Mouse (Mus musculus): Measurements from ENCODE around the gene BC005624. TPM values are rescaled to one million over a fixed set of nuclear protein-coding genes. Genes with fewer than 3 reads are reported as not detected.

The BC005624 gene
- polyA plus RNA-seq, 1 experiment: 43.6 TPM

GRCm38 (mm10) chr2:31019011-31019410 is 37.0 kb upstream of the BC005624 start:
- H3K9ac ChIP-seq (ENCODE audit: low read depth, poor library complexity, severe bottlenecking): no peak overlapping the region
- no peaks in the 10 kb centered on the region for H3K4me1 ChIP-seq (ENCODE audit: control insufficient read depth, insufficient read depth, low read length)
- H3K27me3 ChIP-seq (ENCODE audit: control insufficient read depth, insufficient read depth, low read length, poor library complexity, severe bottlenecking): no peaks in the 10 kb centered on the region
- H3K36me3 ChIP-seq (ENCODE audit: control insufficient read depth, insufficient read depth, low read length, poor library complexity, severe bottlenecking): no peaks in the 10 kb centered on the region
- H3K9me3 ChIP-seq (replicated peaks; ENCODE audit: control insufficient read depth, insufficient read depth, low read length, poor library complexity, severe bottlenecking): no peaks in the 10 kb centered on the region
- no peak overlapping the region for H3K27ac ChIP-seq (ENCODE audit: insufficient read depth, low read length)
- H3K4me3 ChIP-seq (ENCODE audit: low read depth, low read length): no peak overlapping the region
- TF ChIP-seq CTCF (IDR thresholded peaks at IDR 0.05; ENCODE audit: low read depth, low read length) (no peak), POLR2A (IDR thresholded peaks at IDR 0.05; ENCODE audit: insufficient read depth, low read length) (no peak), EP300 (IDR thresholded peaks at IDR 0.05; ENCODE audit: insufficient read depth, low read depth, low read length) (no peak)

DNA sequence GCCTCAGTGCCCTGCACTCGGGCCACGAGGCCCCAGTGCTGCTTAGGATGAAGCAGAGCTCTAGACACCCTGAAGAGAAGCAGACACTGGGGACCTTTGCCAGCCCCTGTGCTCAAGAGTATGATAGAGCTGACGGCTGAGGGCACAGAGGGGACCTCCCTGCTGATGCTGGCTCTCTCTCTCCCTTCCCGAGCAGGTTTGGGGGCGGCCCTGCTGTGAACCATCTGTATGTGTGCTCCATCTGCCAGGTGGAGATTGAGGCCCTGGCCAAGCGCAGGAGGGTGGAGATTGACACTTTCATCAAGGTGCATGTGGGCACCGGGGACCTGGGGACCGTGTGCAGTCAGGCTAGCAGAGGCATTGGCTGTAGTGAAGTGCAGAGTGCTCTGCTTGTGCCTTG is 36.5 kb upstream of the BC005624 start:
- no peak for TF ChIP-seq POLR2A (IDR thresholded peaks at IDR 0.05; ENCODE audit: insufficient read depth, low read length)
- no peak for TF ChIP-seq EP300 (IDR thresholded peaks at IDR 0.05; ENCODE audit: insufficient read depth, low read depth, low read length)
- TF ChIP-seq CTCF (IDR thresholded peaks at IDR 0.05; ENCODE audit: low read depth, low read length): no peak
- Histone ChIP-seq H3K9me3 (replicated peaks; ENCODE audit: control insufficient read depth, insufficient read depth, low read length, poor library complexity, severe bottlenecking) (no peaks in the 10 kb centered on the region), H3K27ac (ENCODE audit: insufficient read depth, low read length) (no peak overlapping the region), H3K27me3 (ENCODE audit: control insufficient read depth, insufficient read depth, low read length, poor library complexity, severe bottlenecking) (no peaks in the 10 kb centered on the region), H3K4me1 (ENCODE audit: control insufficient read depth, insufficient read depth, low read length) (no peaks in the 10 kb centered on the region), H3K36me3 (ENCODE audit: control insufficient read depth, insufficient read depth, low read length, poor library complexity, severe bottlenecking) (no peaks in the 10 kb centered on the region), H3K9ac (ENCODE audit: low read depth, poor library complexity, severe bottlenecking) (no peak overlapping the region), H3K4me3 (ENCODE audit: low read depth, low read length) (no peak overlapping the region)

DNA sequence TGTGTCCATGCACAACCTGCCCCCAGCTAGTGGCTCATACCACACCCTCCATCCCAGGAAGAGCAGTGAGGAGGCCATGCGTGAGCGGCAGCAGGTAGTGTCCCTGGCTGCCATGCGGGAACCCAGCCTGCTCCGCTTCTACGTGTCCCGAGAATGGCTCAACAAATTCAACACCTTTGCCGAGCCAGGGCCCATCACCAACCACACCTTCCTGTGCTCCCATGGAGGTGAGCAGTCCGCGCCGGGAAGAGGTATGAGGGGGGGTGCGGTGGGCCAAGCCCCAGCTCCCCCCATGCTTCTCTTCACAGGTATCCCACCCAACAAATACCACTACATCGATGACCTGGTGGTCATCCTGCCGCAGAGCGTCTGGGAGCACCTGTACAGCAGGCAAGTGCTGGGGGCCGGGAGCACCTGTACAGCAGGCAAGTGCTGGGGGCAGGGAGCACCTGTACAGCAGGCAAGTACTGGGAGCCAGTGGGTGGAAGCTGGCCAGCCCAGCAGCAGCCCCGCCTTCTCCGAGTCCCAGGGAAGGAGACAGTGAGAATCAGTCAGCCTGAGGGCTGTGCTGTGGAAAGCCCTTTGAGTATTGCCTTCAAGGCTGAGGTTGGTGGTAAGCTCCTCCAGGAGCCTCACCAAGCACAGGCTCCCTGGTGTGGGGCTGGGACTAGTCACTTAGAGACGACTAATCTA is 35.8 kb upstream of the BC005624 start:
- H3K27me3 ChIP-seq (ENCODE audit: control insufficient read depth, insufficient read depth, low read length, poor library complexity, severe bottlenecking): no peaks in the 10 kb centered on the region
- TF ChIP-seq EP300 (IDR thresholded peaks at IDR 0.05; ENCODE audit: insufficient read depth, low read depth, low read length) (no peak), POLR2A (IDR thresholded peaks at IDR 0.05; ENCODE audit: insufficient read depth, low read length) (no peak), CTCF (IDR thresholded peaks at IDR 0.05; ENCODE audit: low read depth, low read length) (no peak)
- H3K9me3 ChIP-seq (replicated peaks; ENCODE audit: control insufficient read depth, insufficient read depth, low read length, poor library complexity, severe bottlenecking): no peaks in the 10 kb centered on the region
- H3K36me3 ChIP-seq (ENCODE audit: control insufficient read depth, insufficient read depth, low read length, poor library complexity, severe bottlenecking): no peaks in the 10 kb centered on the region
- no peak overlapping the region for H3K27ac ChIP-seq (ENCODE audit: insufficient read depth, low read length)
- H3K4me3 ChIP-seq (ENCODE audit: low read depth, low read length): no peak overlapping the region
- no peaks in the 10 kb centered on the region for H3K4me1 ChIP-seq (ENCODE audit: control insufficient read depth, insufficient read depth, low read length)
- no peak overlapping the region for H3K9ac ChIP-seq (ENCODE audit: low read depth, poor library complexity, severe bottlenecking)

DNA sequence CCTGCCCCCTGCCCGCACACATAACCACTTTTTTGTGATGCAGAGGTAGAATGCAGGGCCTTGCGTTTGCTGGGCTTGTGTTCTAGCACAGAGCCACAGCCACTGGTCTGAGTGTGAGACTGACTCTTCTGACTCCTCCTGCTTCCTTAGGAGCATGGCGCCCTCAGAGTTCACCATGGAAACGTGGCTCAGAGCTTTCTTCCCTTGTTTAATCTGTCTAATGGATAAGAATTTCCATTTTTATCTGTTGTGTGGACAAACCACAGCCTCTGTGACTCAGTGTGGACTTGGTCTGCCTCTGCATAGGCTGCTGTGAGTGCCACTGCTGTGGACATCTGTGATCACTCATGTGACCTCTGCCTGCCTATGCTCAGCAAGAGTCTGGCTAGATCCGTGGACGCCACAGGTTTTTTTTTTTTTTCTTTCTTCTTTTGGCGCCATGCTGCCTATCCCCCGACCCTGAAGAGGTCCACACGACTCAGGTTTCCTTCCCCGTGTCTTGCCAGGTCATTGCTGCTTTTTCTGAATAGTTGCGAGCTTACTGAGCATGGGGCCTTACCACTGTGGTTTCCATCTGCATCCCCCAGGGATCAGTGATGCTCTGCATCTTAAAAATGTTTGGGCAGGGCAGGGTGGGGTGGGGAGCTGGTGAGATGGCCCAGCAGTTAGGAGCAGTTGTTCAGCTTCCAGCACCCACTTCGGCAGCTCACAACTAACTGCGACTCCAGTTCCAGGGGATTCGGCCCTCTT is 31.5 kb upstream of the BC005624 start:
- no peak overlapping the region for H3K4me3 ChIP-seq (ENCODE audit: low read depth, low read length)
- no peaks in the 10 kb centered on the region for H3K9me3 ChIP-seq (replicated peaks; ENCODE audit: control insufficient read depth, insufficient read depth, low read length, poor library complexity, severe bottlenecking)
- no peaks in the 10 kb centered on the region for H3K27me3 ChIP-seq (ENCODE audit: control insufficient read depth, insufficient read depth, low read length, poor library complexity, severe bottlenecking)
- no peaks in the 10 kb centered on the region for H3K4me1 ChIP-seq (ENCODE audit: control insufficient read depth, insufficient read depth, low read length)
- no peaks in the 10 kb centered on the region for H3K36me3 ChIP-seq (ENCODE audit: control insufficient read depth, insufficient read depth, low read length, poor library complexity, severe bottlenecking)
- no peak overlapping the region for H3K9ac ChIP-seq (ENCODE audit: low read depth, poor library complexity, severe bottlenecking)
- no peak for TF ChIP-seq POLR2A (IDR thresholded peaks at IDR 0.05; ENCODE audit: insufficient read depth, low read length)
- no peak for TF ChIP-seq CTCF (IDR thresholded peaks at IDR 0.05; ENCODE audit: low read depth, low read length)
- no peak for TF ChIP-seq EP300 (IDR thresholded peaks at IDR 0.05; ENCODE audit: insufficient read depth, low read depth, low read length)
- H3K27ac ChIP-seq (ENCODE audit: insufficient read depth, low read length): no peak overlapping the region

DNA sequence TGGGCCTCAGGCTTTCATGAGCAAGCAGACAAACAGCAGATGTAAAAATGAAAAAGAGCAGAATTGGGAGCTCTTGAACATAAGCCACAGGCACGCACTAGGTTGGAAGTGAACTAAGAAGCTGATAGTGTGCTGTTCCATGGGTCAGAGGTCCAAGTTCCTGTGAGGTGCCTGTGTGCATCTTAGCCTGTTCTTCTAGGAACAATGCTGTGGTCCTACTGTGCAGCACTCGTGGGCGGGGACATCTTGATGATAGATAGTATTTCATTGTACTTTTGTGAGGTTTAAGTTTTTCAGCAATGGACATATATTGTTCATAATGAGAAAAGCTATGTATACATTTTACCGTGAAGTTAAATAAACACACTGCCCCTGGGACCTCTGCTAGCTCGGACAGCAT is 25.2 kb upstream of the BC005624 start:
- no peaks in the 10 kb centered on the region for H3K9me3 ChIP-seq (replicated peaks; ENCODE audit: control insufficient read depth, insufficient read depth, low read length, poor library complexity, severe bottlenecking)
- no peaks in the 10 kb centered on the region for H3K27me3 ChIP-seq (ENCODE audit: control insufficient read depth, insufficient read depth, low read length, poor library complexity, severe bottlenecking)
- H3K4me1 ChIP-seq (ENCODE audit: control insufficient read depth, insufficient read depth, low read length): no peaks in the 10 kb centered on the region
- TF ChIP-seq EP300 (IDR thresholded peaks at IDR 0.05; ENCODE audit: insufficient read depth, low read depth, low read length) (no peak), CTCF (IDR thresholded peaks at IDR 0.05; ENCODE audit: low read depth, low read length) (no peak), POLR2A (IDR thresholded peaks at IDR 0.05; ENCODE audit: insufficient read depth, low read length) (no peak)
- no peak overlapping the region for H3K4me3 ChIP-seq (ENCODE audit: low read depth, low read length)
- no peaks in the 10 kb centered on the region for H3K36me3 ChIP-seq (ENCODE audit: control insufficient read depth, insufficient read depth, low read length, poor library complexity, severe bottlenecking)
- H3K9ac ChIP-seq (ENCODE audit: low read depth, poor library complexity, severe bottlenecking): no peak overlapping the region
- no peak overlapping the region for H3K27ac ChIP-seq (ENCODE audit: insufficient read depth, low read length)

- no peak for TF ChIP-seq CTCF (IDR thresholded peaks at IDR 0.05; ENCODE audit: low read depth, low read length)
- Histone ChIP-seq H3K36me3 (ENCODE audit: control insufficient read depth, insufficient read depth, low read length, poor library complexity, severe bottlenecking) (no peaks in the 10 kb centered on the region), H3K27ac (ENCODE audit: insufficient read depth, low read length) (no peak overlapping the region), H3K4me1 (ENCODE audit: control insufficient read depth, insufficient read depth, low read length) (no peaks in the 10 kb centered on the region), H3K27me3 (ENCODE audit: control insufficient read depth, insufficient read depth, low read length, poor library complexity, severe bottlenecking) (no peaks in the 10 kb centered on the region), H3K9ac (ENCODE audit: low read depth, poor library complexity, severe bottlenecking) (no peak overlapping the region), H3K4me3 (ENCODE audit: low read depth, low read length) (no peak overlapping the region), H3K9me3 (replicated peaks; ENCODE audit: control insufficient read depth, insufficient read depth, low read length, poor library complexity, severe bottlenecking) (no peaks in the 10 kb centered on the region)
These were observed 24.4 kb upstream of the BC005624 start for GRCm38 (mm10) chr2:31006434-31006833.
